Mouse (Mus musculus) ovary, adult 18-20 months (tissue): ENCODE data around the gene B4galt3.
A peak's percentile ranks its signal among the peaks of the same experiment; 100 is the strongest.
"Not testable (repeated sequence)": the region's sequence is repeated elsewhere in the genome, so short reads cannot be mapped to it uniquely, and the experiment has no call there.

Experiments used
- DNase-seq: peaks from one replicate; pipeline ENCODE4 v3.0.0; 2022; ENCODE audit warnings: low spot score, mixed read lengths

Gene B4galt3

DNA sequence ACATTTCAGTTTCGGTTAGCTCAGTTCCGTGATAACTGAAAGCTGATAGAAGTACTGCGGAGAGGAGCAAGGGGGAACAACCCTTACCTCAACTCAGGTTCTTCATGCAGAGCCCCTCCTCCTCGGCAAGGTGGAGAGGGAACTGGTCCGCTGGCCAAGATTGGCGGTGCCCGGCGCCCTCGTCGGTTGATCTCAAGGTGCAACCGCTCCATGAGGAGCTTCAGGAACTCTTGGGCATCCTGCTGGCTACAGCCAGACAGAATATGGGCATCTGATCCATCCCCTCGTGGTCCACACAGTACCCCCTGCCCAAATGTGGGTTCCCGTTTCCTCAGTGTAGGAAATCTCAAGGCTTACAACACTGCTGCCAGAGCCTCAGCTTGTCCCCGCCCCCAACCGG lies 14.4 kb downstream of the B4galt3 start:
- no peak for DNase-seq

DNA sequence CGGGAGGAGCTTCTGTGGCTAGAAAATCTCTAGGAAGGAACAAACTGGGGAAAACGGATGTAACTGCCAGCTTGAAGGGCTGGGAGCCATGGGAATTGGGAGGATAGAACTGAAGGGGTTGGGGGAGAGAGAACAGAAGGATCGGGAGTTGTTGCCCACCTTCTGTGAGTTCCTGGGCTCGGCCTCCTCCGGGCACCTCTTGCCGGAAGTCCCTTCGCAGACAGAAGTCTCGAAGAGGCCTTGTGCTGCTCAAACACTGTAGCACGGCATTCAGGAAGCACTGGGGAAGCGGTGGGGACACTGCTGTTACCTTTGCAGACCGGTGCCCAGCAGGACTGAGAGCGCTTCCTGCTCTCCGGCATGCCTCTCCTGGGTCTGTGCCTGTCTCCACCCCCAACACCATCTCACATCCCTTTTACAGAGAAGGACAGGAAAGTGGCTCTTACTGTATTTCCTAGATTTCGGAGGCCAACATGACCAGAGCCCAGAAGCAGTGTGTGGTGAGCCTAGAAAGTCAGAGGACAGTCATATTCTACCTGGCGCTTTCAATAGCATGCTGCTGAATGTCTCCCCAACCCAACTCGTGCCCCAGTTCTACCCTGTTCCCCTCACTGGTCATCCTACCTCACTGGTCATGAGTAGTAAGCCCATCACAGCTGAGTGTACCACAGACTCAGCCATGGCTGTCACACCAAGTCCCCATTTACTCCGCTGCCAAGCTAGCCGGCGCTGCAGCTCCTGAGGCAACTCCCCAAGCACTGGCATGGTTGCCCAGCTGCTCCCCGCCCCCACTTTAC lies 15.2 kb downstream of the B4galt3 start:
- no peak for DNase-seq

- DNase-seq, result no peak
Measured at GRCm38 (mm10) chr1:171286517-171286916, 16.4 kb downstream of the B4galt3 start.

DNA sequence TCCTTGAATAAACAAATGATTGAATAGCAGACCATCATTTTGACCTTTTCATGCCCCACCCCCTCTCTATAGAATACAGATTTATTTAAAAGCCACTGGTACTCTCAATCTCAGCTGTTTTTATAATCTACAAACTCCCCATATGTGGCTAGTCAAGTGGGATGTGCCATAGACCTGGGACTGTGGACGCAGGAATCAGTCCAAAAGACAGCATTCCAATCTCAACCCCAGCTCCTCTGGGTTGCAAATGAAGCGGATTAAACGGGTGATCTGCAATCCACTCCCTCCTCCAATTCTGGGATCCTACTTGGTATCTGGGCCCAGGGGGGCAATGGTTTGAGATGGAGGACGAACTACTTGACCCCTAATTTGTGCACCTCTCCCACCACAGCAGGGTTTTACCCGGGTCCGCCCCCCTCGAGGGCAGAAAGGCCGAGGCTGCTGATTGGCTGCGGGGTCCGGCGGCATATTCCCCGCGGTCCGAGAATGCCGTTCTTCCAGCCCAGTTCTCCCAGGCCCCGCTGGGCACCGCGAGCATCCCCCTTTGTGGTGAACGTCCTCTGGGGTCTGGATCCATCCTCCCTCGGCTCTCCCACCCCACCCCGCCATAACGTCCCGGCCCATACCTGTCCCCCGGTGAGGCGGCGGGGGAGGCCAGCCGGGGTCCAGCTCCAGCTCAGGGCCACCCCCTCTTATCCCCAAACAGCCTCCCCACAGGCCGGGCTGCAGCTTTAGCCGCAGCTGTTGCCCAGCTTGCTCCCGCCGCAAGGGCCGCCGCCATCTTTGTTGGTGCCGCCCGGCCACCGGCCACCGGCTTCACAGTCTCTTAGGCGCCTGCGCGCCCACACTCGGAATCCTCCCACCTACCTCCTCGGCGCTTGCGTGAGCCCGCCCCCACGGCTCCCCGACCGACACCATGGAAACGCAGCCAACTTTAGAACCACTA lies 17.3 kb downstream of the B4galt3 start, which contains the start of gene Usp21:
Usp21 (minus strand) TSS at position 856 of the 946 bp plus-strand sequence.
- DNase-seq, result peak; percentile 91

DNA sequence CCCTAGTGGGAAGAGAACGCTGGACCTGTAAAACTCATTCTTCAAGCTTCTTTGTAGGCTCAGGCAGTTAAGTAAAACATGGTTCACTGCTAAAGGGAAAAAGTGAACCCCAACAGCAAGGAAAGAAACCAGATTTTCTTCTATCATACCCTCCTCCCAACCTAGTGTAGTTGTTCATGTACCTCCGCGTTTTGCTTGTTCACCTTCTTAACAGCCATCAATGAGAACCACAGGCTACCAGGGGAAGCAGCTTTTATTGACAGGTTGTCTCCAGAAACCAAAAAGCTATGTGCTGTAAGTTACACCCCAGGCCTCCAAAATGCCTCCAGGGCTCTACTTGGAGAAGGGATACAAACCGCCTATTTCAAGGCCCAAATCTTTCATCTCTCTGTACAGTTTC lies 18.2 kb downstream of the B4galt3 start:
- no peak for DNase-seq

GRCm38 (mm10) chr1:171293351-171293750 lies 23.2 kb downstream of the B4galt3 start:
- no peak for DNase-seq

- DNase-seq, result no peak
Measured at GRCm38 (mm10) chr1:171293906-171294297, 23.8 kb downstream of the B4galt3 start.

DNA sequence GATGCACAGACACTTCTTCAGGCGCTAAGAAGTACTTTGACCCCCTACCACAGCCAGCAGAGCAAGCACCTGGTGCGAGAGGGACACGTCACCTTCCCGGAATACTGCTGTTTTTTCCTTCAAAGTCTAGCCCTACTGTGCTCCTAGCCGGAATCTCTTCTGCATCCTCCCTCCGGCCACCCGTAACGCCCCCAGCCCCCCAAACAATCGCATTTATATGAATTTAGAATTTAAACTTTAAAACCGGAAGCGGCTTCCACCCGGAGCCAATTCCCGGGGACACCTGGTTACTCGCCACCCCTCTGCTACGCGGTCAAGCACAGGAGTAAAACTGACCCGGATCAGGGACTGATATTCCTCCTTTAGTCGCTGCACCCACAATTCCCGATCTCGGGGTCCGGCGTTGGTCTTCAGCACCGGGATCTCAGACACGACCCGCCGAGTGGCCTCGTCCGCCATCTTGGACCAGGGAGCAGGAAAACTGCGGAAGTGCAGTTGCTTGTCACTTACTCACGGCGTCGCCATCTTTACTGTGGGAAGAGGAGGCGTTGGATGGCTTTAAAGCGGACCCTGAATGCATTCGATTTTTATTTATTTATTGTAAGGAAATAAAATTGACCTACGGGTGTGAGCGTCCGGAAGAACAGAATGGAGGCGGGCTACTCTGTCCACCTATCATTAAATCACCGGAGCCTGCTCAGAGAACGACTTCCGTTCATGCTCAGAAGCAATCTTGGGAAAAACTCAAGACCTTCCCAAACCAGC lies 24.4 kb downstream of the B4galt3 start, which contains the start of gene Ufc1:
Ufc1 (minus strand) TSS at position 727 of the 765 bp plus-strand sequence.
- DNase-seq, result peak; percentile 75

GRCm38 (mm10) chr1:171295063-171295402 lies 24.9 kb downstream of the B4galt3 start:
- DNase-seq, result no peak

GRCm38 (mm10) chr1:171298226-171298625 lies 28.1 kb downstream of the B4galt3 start:
- no peak for DNase-seq

DNA sequence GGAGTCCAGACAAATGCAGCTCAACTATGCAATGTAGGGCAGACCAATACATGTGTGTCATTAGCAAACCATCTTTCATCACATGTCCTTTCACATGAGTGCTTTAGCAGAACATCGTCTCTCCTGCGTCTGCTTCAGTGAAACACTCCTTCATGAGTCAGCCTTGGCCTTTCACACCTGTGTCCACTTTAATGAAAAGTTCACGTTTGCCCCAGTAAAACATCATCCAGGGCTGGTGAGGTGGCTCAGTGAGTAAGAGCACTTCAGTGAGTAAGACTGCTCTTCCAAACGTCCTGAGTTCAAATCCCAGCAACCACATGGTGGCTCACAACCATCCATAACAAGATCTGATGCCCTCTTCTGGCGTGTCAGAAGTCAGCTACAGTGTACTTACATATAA lies 36.0 kb downstream of the B4galt3 start:
- not testable (repeated sequence) for DNase-seq

GRCm38 (mm10) chr1:171309321-171309720 lies 39.2 kb downstream of the B4galt3 start:
- DNase-seq, result no peak

- DNase-seq, result no peak
Measured at GRCm38 (mm10) chr1:171319748-171320147, 49.6 kb downstream of the B4galt3 start.

DNA sequence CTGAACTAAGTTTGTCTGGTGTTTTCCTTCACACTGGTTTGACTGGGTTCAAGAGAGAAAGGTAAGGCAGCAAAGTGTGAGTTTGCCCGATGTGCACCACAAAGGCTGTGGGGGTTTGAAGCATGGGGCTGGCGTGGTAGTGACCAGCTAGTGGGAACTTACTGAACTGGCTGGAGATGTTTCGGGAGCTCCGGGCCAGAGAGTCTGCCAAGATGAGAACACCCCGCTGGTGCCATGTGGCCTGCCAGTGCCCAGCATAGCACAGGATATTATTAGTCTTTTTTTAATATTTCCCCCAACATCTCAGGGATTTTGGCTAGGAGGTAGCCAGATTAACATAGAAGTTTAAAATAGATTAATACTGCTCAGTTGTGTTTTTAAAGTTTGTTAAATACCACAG lies 50.0 kb downstream of the B4galt3 start:
- DNase-seq, result no peak

GRCm38 (mm10) chr1:171321415-171321814 lies 51.3 kb downstream of the B4galt3 start:
- DNase-seq, result no peak

DNA sequence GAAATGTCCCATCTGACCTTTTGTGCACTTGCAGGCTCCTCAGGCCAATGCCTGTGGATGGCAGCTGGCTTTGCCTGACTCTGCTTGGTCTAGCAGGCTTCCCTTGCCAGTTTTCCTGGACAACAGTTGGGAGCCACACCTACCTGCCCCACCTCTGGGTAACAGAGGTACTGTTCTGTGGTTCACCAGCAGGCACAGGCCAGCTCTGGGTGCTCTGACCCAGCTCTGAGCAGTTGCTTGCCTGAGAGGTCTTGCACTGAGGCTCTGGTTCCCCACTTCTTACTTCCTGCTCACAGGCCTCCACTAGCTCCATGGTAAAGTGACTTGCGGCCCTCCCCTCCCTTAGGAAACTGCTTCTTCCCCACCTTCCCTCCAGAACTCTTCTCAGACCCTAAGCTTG lies 51.9 kb downstream of the B4galt3 start:
- no peak for DNase-seq

- DNase-seq, result no peak
Measured at GRCm38 (mm10) chr1:171325571-171325970, 55.4 kb downstream of the B4galt3 start.
